Mouse (Mus musculus) gastrocnemius, postnatal 14 days (tissue): Measurements from ENCODE around the gene Cdh19. TPM values are rescaled to one million over a fixed set of nuclear protein-coding genes. Genes with fewer than 3 reads are reported as not detected.

Experiments used
- DNase-seq: peaks from one replicate; pipeline ENCODE4 v3.0.0; 2021; ENCODE audit warnings: mixed read lengths
- intact Hi-C: fragments of 180-260 bp; cut with DNase I; formaldehyde crosslinking; loops from one replicate; pipeline ENCODE4 v1.15.1; 2025; ENCODE audit warnings: low total_unique reads
- long read RNA-seq, 2 experiments: library from polyadenylated mRNA; stranded (forward); transcript quantifications; one replicate each; pipeline ENCODE4 v2.0.0; 2021
- total RNA-seq, 2 experiments: library from RNA; stranded (reverse); gene quantifications; 2 replicates each; pipeline ENCODE4 v1.2.3; 2021

Gene Cdh19
- 1 to 10 TPM; 1.2 to 2.0 TPM for total RNA-seq
- long read RNA-seq, experiment 1, result 0 reads
- long read RNA-seq, experiment 2, result 0 reads

GRCm38 (mm10) chr1:110977484-110977883, at the start of gene Cdh19:
Gene Cdh19 (minus strand): TSS chr1:110977584.
- DNase-seq, result no peak
- intact Hi-C loops, result no loop called here

- intact Hi-C loops, result no loop called here
- DNase-seq, result no peak
Measured at GRCm38 (mm10) chr1:111020434-111021060, 43.2 kb upstream of the Cdh19 start.

- intact Hi-C loops, result no loop called here
Measured at GRCm38 (mm10) chr1:111017640-111018039, 40.3 kb upstream of the Cdh19 start.

GRCm38 (mm10) chr1:110989824-110990223, 12.4 kb upstream of the Cdh19 start:
- no peak for DNase-seq

More at GRCm38 (mm10) chr1:111017640-111018039, 40.3 kb upstream of the Cdh19 start:
- DNase-seq, result no peak

GRCm38 (mm10) chr1:110969201-110969600, 8.2 kb downstream of the Cdh19 start:
- DNase-seq, result no peak

More at GRCm38 (mm10) chr1:110989824-110990223, 12.4 kb upstream of the Cdh19 start:
- intact Hi-C loops, result no loop called here

GRCm38 (mm10) chr1:110909752-110910151, 67.6 kb downstream of the Cdh19 start:
- intact Hi-C loops, result no loop called here
- DNase-seq, result no peak

More at GRCm38 (mm10) chr1:110969201-110969600, 8.2 kb downstream of the Cdh19 start:
- intact Hi-C loops, result no loop called here

- no peak for DNase-seq
- intact Hi-C loops, result no loop called here
Measured at GRCm38 (mm10) chr1:110909218-110909617, 68.2 kb downstream of the Cdh19 start.

GRCm38 (mm10) chr1:110904266-110904665, 73.1 kb downstream of the Cdh19 start:
- intact Hi-C loops, result no loop called here
- DNase-seq, result no peak
